Mouse (Mus musculus) C2C12 (cell line): ENCODE measurements around the gene Rbp1.

Source experiments
- CEBPB ChIP-seq: IDR thresholded peaks from one replicate; pipeline ENCODE4 v1.6.1; 2011; ENCODE audit warnings: low read depth, mild to moderate bottlenecking, control low read depth, moderate library complexity
- CTCF ChIP-seq: IDR thresholded peaks from one replicate; pipeline ENCODE4 v1.5.1; 2011; ENCODE audit not compliant: control insufficient read depth, insufficient read depth, insufficient read length
- MAX ChIP-seq: IDR thresholded peaks from one replicate; pipeline ENCODE4 v1.6.1; 2011; ENCODE audit warnings: mild to moderate bottlenecking, control low read depth
- MYOG ChIP-seq: IDR thresholded peaks from one replicate; pipeline ENCODE4 v1.6.1; 2011; ENCODE audit not compliant: control insufficient read depth, insufficient read length; ENCODE audit errors: extremely low read depth
- USF1 ChIP-seq: IDR thresholded peaks from one replicate; pipeline ENCODE4 v1.6.1; 2011; ENCODE audit warnings: low read depth, mild to moderate bottlenecking, control low read depth, moderate library complexity

DNA sequence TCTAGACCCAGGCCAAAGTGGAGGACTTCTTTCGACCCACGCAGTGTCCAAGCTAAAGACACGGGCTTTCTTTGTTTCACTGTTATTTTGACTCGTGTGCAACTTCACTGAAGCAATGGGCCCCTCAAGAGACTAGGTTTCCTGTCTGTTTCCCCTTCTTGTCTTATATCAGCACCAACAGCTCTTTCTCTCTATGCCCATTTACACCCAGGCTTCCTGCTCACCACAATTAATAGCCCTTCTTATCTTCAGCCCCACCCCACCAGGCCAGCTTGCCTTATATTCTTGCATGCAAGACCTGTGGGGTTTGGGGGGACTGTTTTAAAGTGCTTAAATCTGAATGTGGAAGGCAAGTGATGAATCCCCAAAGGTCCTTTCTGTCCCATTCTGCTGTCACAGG, 66.8 kb downstream of the Rbp1 start:
- TF ChIP-seq CTCF (no peak), MAX (no peak), CEBPB (no peak), USF1 (no peak), MYOG (no peak)
